Mouse (Mus musculus) lung, postnatal 0 days (tissue): ENCODE data around the gene Cnih3. TPM values are rescaled to one million over a fixed set of nuclear protein-coding genes. Genes with fewer than 3 reads are reported as not detected.

Experiments
- ATAC-seq: fragments of 200-750 bp; cut with Nextera tagmentation; 2 replicates; pipeline ENCODE4 v1.8.0; 2017; ENCODE audit warnings: moderate library complexity
- DNase-seq: peaks from one replicate; pipeline ENCODE4 v3.0.0-alpha.2; 2016; ENCODE audit warnings: low spot score
- H3K27ac ChIP-seq: fragments of 300-500 bp; sonication (generic); 2 replicates; pipeline ENCODE4 v1.5.1; 2014; ENCODE audit warnings: antibody characterized with exemption, mild to moderate bottlenecking, low read length, mixed read lengths
- H3K27me3 ChIP-seq: fragments of 300-500 bp; sonication (generic); replicated peaks from 2 replicates; pipeline ENCODE4 v1.6.1; 2014; ENCODE audit warnings: low read length, mixed read lengths; ENCODE audit not compliant: insufficient read depth
- H3K36me3 ChIP-seq: fragments of 300-500 bp; sonication (generic); 2 replicates; pipeline ENCODE4 v1.6.1; 2014; ENCODE audit warnings: low read length, mixed read lengths; ENCODE audit not compliant: insufficient read depth
- H3K4me1 ChIP-seq: fragments of 300-500 bp; sonication (generic); 2 replicates; pipeline ENCODE4 v1.6.1; 2014; ENCODE audit warnings: antibody characterized with exemption, low read depth, low read length, mixed read lengths; ENCODE audit not compliant: insufficient read depth
- H3K4me2 ChIP-seq: fragments of 300-500 bp; sonication (generic); replicated peaks from 2 replicates; pipeline ENCODE4 v1.6.1; 2014; ENCODE audit warnings: low read depth, mild to moderate bottlenecking, low read length, moderate library complexity, mixed read lengths
- H3K4me3 ChIP-seq: fragments of 300-500 bp; sonication (generic); 2 replicates; pipeline ENCODE4 v1.5.1; 2014; ENCODE audit warnings: low read depth, low read length
- H3K9ac ChIP-seq: fragments of 300-500 bp; sonication (generic); replicated peaks from 2 replicates; pipeline ENCODE4 v1.6.1; 2014; ENCODE audit warnings: low read depth, mild to moderate bottlenecking
- H3K9me3 ChIP-seq: fragments of 300-500 bp; sonication (generic); 2 replicates; pipeline ENCODE4 v1.6.1; 2016; ENCODE audit warnings: low read length, mixed read lengths
- CTCF ChIP-seq: IDR thresholded peaks from 2 replicates; pipeline ENCODE4 v1.5.1; 2016; ENCODE audit warnings: antibody characterized with exemption, mild to moderate bottlenecking
- EP300 ChIP-seq: IDR thresholded peaks from 2 replicates; pipeline ENCODE4 v1.6.1; 2016; ENCODE audit warnings: antibody characterized with exemption, mild to moderate bottlenecking, control low read depth
- WGBS: fragments of 180-500 bp; shearing (Covaris S2); extraction: QIAGEN DNeasy Blood & Tissue Kit; methylation state at CpG from one replicate; pipeline ENCODE4 v1.1.7; 2014; 5-methylcytosine and 5-hydroxymethylcytosine counted together
- polyA plus RNA-seq: library from polyadenylated mRNA; unstranded; fragments of >200 nt; fragmentation: Nextera tagmentation; extraction: Ambion mirVana; gene quantifications from 2 replicates; pipeline ENCODE4 v1.2.1, GENCODE M21; 2015

Cnih3 gene
- polyA plus RNA-seq, 1 experiment from 2014 or later, result 0.30 TPM

DNA sequence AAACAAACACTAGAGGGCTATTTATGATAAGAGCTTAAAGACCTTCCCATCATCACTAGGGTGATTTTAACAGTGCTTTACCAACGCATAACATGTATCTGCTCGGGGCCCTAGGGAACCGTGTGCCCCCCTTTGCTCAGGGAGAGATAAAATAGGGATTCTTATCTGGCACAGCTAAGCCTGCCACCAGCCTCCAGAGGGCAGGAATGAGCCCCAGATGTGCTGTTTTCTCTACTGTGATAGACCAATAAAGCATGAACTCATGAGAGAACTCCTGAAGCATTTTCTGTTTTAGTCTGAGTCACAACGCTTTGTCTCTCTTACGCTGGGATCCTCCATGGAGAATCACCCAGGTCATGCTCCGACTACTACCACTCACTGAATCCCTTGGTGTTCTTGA is 15.6 kb upstream of the Cnih3 start:
- peaks cover 5% of the 10 kb centered on the region; the same call in 1 of the 2 replicates for H3K4me1 ChIP-seq
- TF ChIP-seq EP300, result no peak
- peak; percentile 30 for TF ChIP-seq CTCF
- H3K4me2 ChIP-seq, result no peak overlapping the region
- H3K27me3 ChIP-seq, result no peaks in the 10 kb centered on the region
- no peak overlapping the region for H3K27ac ChIP-seq
- no peak for ATAC-seq
- WGBS, result 87% methylated on average over 6 of the region's 6 CpGs
- H3K36me3 ChIP-seq, result no peaks in the 10 kb centered on the region
- H3K9ac ChIP-seq, result no peak overlapping the region
- DNase-seq, result no peak
- no peak overlapping the region for H3K4me3 ChIP-seq
- no peaks in the 10 kb centered on the region for H3K9me3 ChIP-seq

GRCm38 (mm10) chr1:181339106-181339505 is 13.3 kb upstream of the Cnih3 start:
- Histone ChIP-seq H3K36me3 (no peaks in the 10 kb centered on the region), H3K27me3 (no peaks in the 10 kb centered on the region), H3K4me1 (no peaks in the 10 kb centered on the region), H3K9me3 (no peaks in the 10 kb centered on the region), H3K9ac (no peak overlapping the region), H3K27ac (no peak overlapping the region), H3K4me2 (no peak overlapping the region), H3K4me3 (no peak overlapping the region)
- TF ChIP-seq CTCF (no peak), EP300 (no peak)
- ATAC-seq (no peak), DNase-seq (no peak)
- WGBS, result 88% methylated on average over 6 of the region's 6 CpGs

DNA sequence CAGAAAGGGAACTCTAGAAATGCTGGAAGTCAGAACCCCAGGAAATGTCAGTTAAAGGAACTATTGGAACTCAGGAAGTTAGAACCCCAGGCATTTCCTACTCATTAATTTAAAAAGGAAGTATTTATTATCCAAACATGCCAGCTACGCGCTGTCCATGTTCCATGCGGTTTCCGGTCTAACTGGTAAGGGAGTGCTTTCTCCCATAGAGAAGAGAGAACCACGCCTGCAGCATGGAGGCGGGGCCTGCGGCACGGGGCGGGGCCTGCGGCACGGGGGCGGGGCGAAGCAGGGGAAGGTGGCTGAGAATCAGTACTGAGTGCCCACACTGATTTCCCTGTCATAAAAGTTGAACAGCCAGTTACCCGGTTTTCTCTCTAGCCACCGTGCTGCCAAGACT is 6.9 kb upstream of the Cnih3 start:
- Histone ChIP-seq H3K4me1 (no peaks in the 10 kb centered on the region), H3K9ac (no peak overlapping the region), H3K9me3 (no peaks in the 10 kb centered on the region), H3K36me3 (no peaks in the 10 kb centered on the region), H3K27ac (no peak overlapping the region), H3K27me3 (no peaks in the 10 kb centered on the region), H3K4me3 (no peak overlapping the region), H3K4me2 (no peak overlapping the region)
- 18% methylated on average over 15 of the region's 15 CpGs for WGBS
- TF ChIP-seq EP300, result peak; percentile 94
- TF ChIP-seq CTCF, result no peak
- peak; percentile 82 for DNase-seq
- ATAC-seq, result peak; percentile 95

- 6% methylated on average over 3 of the region's 3 CpGs for WGBS
- no peak overlapping the region for H3K27ac ChIP-seq
- no peak overlapping the region for H3K9ac ChIP-seq
- DNase-seq (no peak), ATAC-seq (no peak)
- no peaks in the 10 kb centered on the region for H3K9me3 ChIP-seq
- peaks cover 5% of the 10 kb centered on the region; the same call in 1 of the 2 replicates for H3K4me1 ChIP-seq
- TF ChIP-seq CTCF (no peak), EP300 (no peak)
- peaks cover 19% of the 10 kb centered on the region for H3K27me3 ChIP-seq
- peak overlapping the region; percentile 50 for H3K4me3 ChIP-seq
- H3K4me2 ChIP-seq, result peak overlapping the region; percentile 94
- H3K36me3 ChIP-seq, result no peaks in the 10 kb centered on the region
Observed at GRCm38 (mm10) chr1:181352043-181352366, 423 bp upstream of the Cnih3 start.

DNA sequence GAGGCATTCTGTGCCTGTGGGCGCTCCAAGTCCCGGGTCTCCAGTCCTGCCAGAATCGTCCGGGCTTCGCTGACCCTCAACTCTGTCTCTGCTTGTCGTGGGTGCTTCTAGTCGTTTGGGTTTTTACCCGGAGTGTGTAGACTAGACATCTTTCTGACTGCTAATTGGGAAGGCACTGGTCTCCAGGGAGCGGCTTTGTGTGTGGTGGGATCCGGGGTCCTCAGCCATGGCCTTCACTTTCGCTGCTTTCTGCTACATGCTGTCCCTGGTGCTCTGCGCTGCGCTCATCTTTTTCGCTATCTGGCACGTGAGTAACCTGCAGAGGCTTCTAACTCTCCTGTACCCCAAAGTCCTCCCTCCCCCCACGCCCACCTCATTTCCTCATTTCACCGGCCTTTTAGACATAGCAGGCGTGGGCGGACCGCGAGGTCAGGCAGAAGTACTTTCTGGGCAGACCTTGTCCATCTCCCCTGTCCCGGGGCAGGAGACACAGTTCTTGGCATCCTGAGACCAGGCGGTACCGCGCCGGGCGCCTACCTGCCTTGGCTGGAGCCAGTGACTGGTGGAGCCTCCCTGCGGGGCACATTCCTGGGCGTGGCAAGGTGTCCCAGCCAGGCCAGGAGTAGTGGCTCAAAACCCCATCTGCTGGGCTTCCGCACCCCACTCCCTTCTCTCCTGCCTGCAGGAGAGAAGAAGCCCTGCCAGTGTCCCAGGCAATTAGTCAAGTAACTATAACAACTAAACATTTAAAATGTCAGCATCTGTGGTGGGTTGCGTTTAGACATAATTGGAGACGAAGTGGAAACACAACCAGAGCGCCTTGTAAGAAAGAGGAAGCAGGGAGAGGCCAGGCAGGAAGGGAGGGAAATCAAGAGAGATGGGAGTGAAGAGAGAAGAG is 1.0 kb downstream of the Cnih3 start:
- H3K27me3 ChIP-seq, result peaks cover 19% of the 10 kb centered on the region
- H3K9ac ChIP-seq, result peak overlapping the region; percentile 34
- H3K4me3 ChIP-seq, result peak overlapping the region; percentile 50
- TF ChIP-seq CTCF (no peak), EP300 (no peak)
- H3K36me3 ChIP-seq, result no peaks in the 10 kb centered on the region
- H3K4me2 ChIP-seq, result peak overlapping the region; percentile 94
- WGBS, result 3% methylated on average over 33 of the region's 33 CpGs
- H3K27ac ChIP-seq, result no peak overlapping the region
- DNase-seq, result peak; percentile 30
- H3K9me3 ChIP-seq, result no peaks in the 10 kb centered on the region
- peaks cover 5% of the 10 kb centered on the region; the same call in 1 of the 2 replicates for H3K4me1 ChIP-seq
- no peak for ATAC-seq

DNA sequence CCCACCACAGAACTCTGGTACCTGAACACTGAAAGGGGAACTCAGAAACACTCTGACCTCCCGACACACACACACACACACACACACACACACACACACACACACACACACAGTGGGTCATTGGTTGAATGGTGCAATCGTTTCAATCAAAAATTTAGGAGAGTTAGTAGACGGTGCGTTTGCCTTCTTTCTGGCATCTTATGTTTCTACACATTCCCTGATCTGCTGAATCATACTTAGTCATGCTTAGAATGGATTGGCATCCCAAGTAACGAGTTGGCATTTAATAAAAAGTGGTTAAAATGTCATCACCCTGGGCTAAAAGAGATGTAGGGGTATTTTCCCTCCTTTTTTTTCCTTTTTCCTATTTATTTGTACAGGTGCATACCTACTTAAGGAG is 3.3 kb downstream of the Cnih3 start:
- no peak overlapping the region for H3K27ac ChIP-seq
- DNase-seq, result no peak
- no peak overlapping the region for H3K4me2 ChIP-seq
- WGBS, result 81% methylated on average over 5 of the region's 5 CpGs
- H3K9me3 ChIP-seq, result no peaks in the 10 kb centered on the region
- ATAC-seq, result no peak
- H3K9ac ChIP-seq, result no peak overlapping the region
- H3K27me3 ChIP-seq, result peaks cover 19% of the 10 kb centered on the region
- peaks cover 5% of the 10 kb centered on the region; the same call in 1 of the 2 replicates for H3K4me1 ChIP-seq
- TF ChIP-seq CTCF (no peak), EP300 (no peak)
- H3K4me3 ChIP-seq, result no peak overlapping the region
- H3K36me3 ChIP-seq, result no peaks in the 10 kb centered on the region
